ENCODE assay signal across 34 mouse cellular contexts in the genomic region with DNA sequence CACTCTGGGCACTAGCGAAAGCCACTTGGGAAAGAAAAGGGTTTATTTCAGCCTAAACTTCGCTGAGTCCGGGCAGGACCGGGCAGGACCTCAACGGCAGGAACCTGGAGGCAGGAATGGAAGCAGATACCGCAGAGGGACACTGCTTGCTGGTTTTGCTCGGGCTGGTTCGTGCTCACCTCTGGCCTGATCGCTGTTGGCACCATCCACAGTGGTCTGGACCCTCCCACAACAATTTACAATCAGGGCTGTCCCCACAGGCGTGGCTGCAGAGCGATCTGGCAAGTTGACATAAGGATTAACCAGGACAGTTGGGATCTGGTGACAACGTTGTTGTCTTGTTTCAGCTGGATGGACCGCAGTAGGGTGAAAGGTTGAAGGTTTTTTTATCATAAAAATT. TPM values are rescaled to one million over a fixed set of nuclear protein-coding genes. Genes with fewer than 3 reads are reported as not detected.
"Had no signal": no experiment of that assay in that cellular context is flagged by ENCODE, and none has a peak within 500 bp of the region (broad histone marks: within the 10 kb centered on the region; RNA-seq: fewer than 3 reads in every experiment).

No protein-coding gene starts in this region.

- H3K9me3 ChIP-seq: heart, embryonic 13.5 days; heart, embryonic 15.5 days; hindbrain, embryonic 13.5 days; hindbrain, embryonic 15.5 days; limb, embryonic 10.5 days; limb, embryonic 12.5 days; liver, embryonic 13.5 days had no signal

- H3K36me3 ChIP-seq: heart, embryonic 13.5 days; heart, embryonic 15.5 days; hindbrain, embryonic 13.5 days; hindbrain, embryonic 15.5 days; limb, embryonic 10.5 days; limb, embryonic 12.5 days; liver, embryonic 13.5 days had no signal

- H3K9ac ChIP-seq: heart, embryonic 13.5 days; heart, embryonic 15.5 days; hindbrain, embryonic 13.5 days; hindbrain, embryonic 15.5 days; limb, embryonic 12.5 days; liver, embryonic 13.5 days had no signal

- H3K4me3 ChIP-seq: heart, adult 2 months; heart, embryonic 13.5 days; heart, embryonic 15.5 days; hindbrain, embryonic 13.5 days; hindbrain, embryonic 15.5 days; layer of hippocampus, adult 2 months; left cerebral cortex, adult 2 months; limb, embryonic 10.5 days; limb, embryonic 12.5 days; liver, embryonic 13.5 days had no signal

- H3K27ac ChIP-seq: heart, adult 2 months; heart, embryonic 13.5 days; heart, embryonic 15.5 days; hindbrain, embryonic 13.5 days; hindbrain, embryonic 15.5 days; hindbrain, postnatal 0 days; left cerebral cortex, adult 2 months; limb, embryonic 10.5 days; limb, embryonic 12.5 days; liver, embryonic 13.5 days had no signal

- DNase-seq: gastrocnemius, postnatal 14 days; gastrocnemius, postnatal 36 days; heart, adult 11 months; heart, adult 2 months; heart, postnatal 14 days; heart, postnatal 36 days; kidney, adult 11 months; kidney, postnatal 10 days; kidney, postnatal 4 days; liver; liver, embryonic 13.5 days had no signal

RNA-seq across cellular contexts. Expression of a gene that starts 26.3 kb away (rescaled TPM):
- total RNA-seq: gastrocnemius, adult 18-20 months; gastrocnemius, adult 8-10 months; gastrocnemius, postnatal 14 days; gastrocnemius, postnatal 36 days; heart, adult 2 months; heart, postnatal 14 days; heart, postnatal 36 days; hematopoietic stem cell, adult 5-6 weeks; layer of hippocampus, postnatal 10 days; layer of hippocampus, postnatal 25 days; left cerebral cortex, adult 2 months; left cerebral cortex, postnatal 14 days; left cerebral cortex, postnatal 36 days had no signal
- polyA plus RNA-seq: gonadal fat pad, adult 2 months; heart, adult 2 months; heart, embryonic 11.5 days; heart, embryonic 13.5 days; heart, embryonic 15.5 days; heart, postnatal 0 days; intestine, embryonic 14.5 days; intestine, embryonic 16.5 days; kidney, embryonic 14.5 days; limb, embryonic 10.5 days; limb, embryonic 12.5 days; liver, embryonic 11.5 days; liver, embryonic 13.5 days had no signal

RNA-seq across cellular contexts. Expression of a gene that starts 56.8 kb away (rescaled TPM):
- total RNA-seq: gastrocnemius, adult 18-20 months; gastrocnemius, postnatal 14 days; gastrocnemius, postnatal 36 days; heart, adult 2 months; heart, postnatal 36 days; hematopoietic stem cell, adult 5-6 weeks had no signal
- polyA plus RNA-seq: heart, embryonic 15.5 days; heart, postnatal 0 days; intestine, embryonic 14.5 days; kidney, embryonic 14.5 days; limb, embryonic 10.5 days; limb, embryonic 12.5 days had no signal
